Mouse (Mus musculus): ENCODE measurements around the gene Idi1.
"Not testable (repeated sequence)": the region's sequence is repeated elsewhere in the genome, so short reads cannot be mapped to it uniquely, and the experiment has no call there.

Gene Idi1

DNA sequence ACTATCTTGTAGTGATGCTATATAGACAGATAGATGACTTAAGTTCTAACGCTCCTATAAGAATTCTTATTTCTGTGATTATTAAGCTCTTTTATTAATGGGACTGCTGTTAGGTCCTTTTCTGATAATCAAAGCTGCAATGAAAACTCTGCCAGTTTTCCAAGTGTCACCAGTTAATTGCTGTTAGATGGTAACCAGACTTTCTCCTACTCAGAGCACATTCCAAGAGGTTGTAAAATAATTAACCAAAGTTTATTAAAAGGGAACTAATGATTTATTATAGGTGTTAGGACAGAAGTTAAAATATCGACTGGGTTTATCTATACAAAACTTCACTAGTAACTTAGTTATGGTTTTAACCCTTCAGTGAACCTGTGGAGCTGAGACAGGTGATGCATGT is 20.7 kb downstream of the Idi1 start:
- not testable (repeated sequence) for DNase-seq

DNA sequence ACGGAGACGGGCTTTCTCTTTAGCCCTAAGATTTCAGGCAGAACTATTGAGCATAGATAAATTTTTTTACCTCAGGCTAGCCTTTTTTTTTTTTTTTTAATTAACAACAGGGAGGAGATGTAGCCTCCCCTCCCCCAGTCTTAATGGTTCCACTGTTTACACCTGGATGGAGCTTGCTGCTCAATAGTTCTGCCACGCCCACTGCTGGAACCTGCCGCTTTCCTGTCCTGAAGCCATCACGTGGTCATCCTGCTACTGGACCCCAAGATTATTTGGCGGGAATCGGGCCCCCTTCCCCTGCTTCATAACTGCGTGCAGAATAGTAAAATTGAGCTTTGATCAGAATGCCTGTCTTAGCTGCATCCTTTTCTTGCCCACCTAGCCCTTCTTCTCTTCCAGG is 28.6 kb downstream of the Idi1 start:
- not testable (repeated sequence) for DNase-seq

GRCm38 (mm10) chr13:8933499-8933898 is 48.2 kb downstream of the Idi1 start:
- no peak for DNase-seq

GRCm38 (mm10) chr13:8937611-8938140 is 52.4 kb downstream of the Idi1 start:
- DNase-seq, result not testable (repeated sequence)

GRCm38 (mm10) chr13:8941110-8941509 is 55.8 kb downstream of the Idi1 start:
- not testable (repeated sequence) for DNase-seq

DNA sequence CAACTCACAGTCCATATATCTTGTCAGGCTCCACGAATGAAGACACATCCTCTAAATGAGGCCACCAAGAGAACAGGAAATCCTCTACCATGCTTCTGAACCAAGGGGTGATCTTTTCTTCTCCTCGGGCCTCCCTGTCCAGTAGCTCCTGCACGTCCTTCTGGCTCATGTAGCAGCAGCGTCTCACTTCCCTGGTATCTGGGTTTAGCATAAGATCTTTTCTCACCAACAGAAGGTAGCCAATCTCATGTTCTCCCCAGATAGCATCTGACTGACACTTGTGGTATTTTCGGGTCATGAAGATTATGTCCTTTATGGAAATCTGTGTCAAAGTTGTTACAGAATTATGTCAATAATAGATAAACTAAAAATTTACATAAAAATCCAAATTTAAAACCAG is 56.4 kb downstream of the Idi1 start:
- not testable (repeated sequence) for DNase-seq
